Mouse (Mus musculus) 3T3-L1 (cell line): ENCODE data around the gene Lrch4.

Source experiments
- DNase-seq: peaks from one replicate; pipeline ENCODE4 v3.0.0-alpha.2; 2015; ENCODE audit warnings: low read depth, low spot score

Gene Lrch4

GRCm38 (mm10) chr5:137652474-137652873 lies 23.6 kb downstream of the Lrch4 start:
- DNase-seq: peak; percentile 96

- no peak for DNase-seq
Measured at GRCm38 (mm10) chr5:137653366-137653765, 24.4 kb downstream of the Lrch4 start.

- DNase-seq: peak; percentile 74
Measured at GRCm38 (mm10) chr5:137654746-137655145, 25.8 kb downstream of the Lrch4 start.

GRCm38 (mm10) chr5:137656977-137657376 lies 28.1 kb downstream of the Lrch4 start:
- DNase-seq: peak; percentile 96

GRCm38 (mm10) chr5:137660064-137660688 lies 31.3 kb downstream of the Lrch4 start:
- peak; percentile 98 for DNase-seq

- no peak for DNase-seq
Measured at GRCm38 (mm10) chr5:137663057-137663456, 34.1 kb downstream of the Lrch4 start.

GRCm38 (mm10) chr5:137668971-137669370 lies 40.0 kb downstream of the Lrch4 start:
- DNase-seq: no peak

- DNase-seq: peak; percentile 65
Measured at GRCm38 (mm10) chr5:137670240-137670639, 41.3 kb downstream of the Lrch4 start.

GRCm38 (mm10) chr5:137671443-137672240 lies 42.7 kb downstream of the Lrch4 start:
- peak; percentile 100 for DNase-seq

- DNase-seq: peak; percentile 45
Measured at GRCm38 (mm10) chr5:137672361-137672760, 43.4 kb downstream of the Lrch4 start.

- no peak for DNase-seq
Measured at GRCm38 (mm10) chr5:137673015-137673414, 44.1 kb downstream of the Lrch4 start.

- DNase-seq: no peak
Measured at GRCm38 (mm10) chr5:137674786-137675185, 45.9 kb downstream of the Lrch4 start.

- no peak for DNase-seq
Measured at GRCm38 (mm10) chr5:137677859-137678258, 48.9 kb downstream of the Lrch4 start.

- DNase-seq: no peak
Measured at GRCm38 (mm10) chr5:137678736-137679135, 49.8 kb downstream of the Lrch4 start.

GRCm38 (mm10) chr5:137679726-137680125 lies 50.8 kb downstream of the Lrch4 start:
- no peak for DNase-seq

GRCm38 (mm10) chr5:137682526-137682925 lies 53.6 kb downstream of the Lrch4 start:
- no peak for DNase-seq

GRCm38 (mm10) chr5:137683388-137684293 lies 54.7 kb downstream of the Lrch4 start:
- DNase-seq: peak; percentile 43

GRCm38 (mm10) chr5:137684294-137685123 lies 55.6 kb downstream of the Lrch4 start, which contains the start of gene Agfg2:
Gene Agfg2 (minus strand): TSS chr5:137684726.
- DNase-seq: peak; percentile 100

GRCm38 (mm10) chr5:137685653-137686052 lies 56.7 kb downstream of the Lrch4 start:
- no peak for DNase-seq

- no peak for DNase-seq
Measured at GRCm38 (mm10) chr5:137686127-137686790, 57.3 kb downstream of the Lrch4 start.
